In the genomic region with DNA sequence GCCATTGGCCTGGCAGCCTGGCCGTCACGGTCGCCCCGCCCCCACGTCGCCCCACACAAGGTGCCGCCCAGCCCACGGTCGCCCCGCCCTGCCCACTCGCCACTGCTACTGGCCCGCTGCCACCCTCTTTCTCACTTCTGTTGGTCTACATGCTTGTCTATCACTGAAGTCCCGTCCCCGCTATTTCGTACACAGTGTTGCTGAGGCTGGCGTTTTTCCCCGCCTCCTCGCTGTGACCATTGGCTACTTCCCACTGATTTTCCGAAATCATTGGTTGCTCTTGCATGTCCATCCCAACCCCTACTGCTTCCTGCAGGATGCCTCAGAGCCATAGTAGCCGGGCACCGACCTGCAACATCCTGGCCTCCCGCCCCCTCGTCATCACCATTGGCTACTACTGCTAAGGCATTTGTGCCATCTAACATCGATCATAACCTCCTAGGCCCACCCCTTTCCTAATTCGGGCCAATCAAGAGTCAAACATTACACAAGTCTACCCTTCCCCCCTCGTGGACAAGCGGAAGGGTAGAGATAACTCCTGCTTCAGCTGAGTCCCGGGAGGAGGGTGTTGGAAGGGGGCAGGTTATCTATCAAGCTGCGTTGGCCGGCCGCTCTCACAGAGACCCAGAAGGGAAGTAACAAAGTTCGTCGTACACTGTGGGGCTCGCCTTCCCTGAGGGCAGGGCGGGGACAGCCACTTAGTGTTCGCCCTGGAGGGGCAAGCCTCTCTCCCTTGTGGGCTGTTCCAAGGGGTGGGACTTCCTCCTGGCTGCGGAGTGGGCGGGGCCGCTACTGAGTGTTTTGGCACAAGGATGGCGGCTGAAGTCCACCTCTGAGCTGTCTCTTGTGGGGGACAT, we compare ENCODE assay signal across 8 mouse cellular contexts. TPM values are rescaled to one million over a fixed set of nuclear protein-coding genes. Genes with fewer than 3 reads are reported as not detected.
DNase-seq lines count a peak whose midpoint lies in the region; ATAC-seq and TF ChIP-seq lines count a peak whose summit lies in the region.

No protein-coding gene starts in this region.

- ATAC-seq in common myeloid progenitor, adult 5-6 weeks (replicated peaks; ENCODE audit: low read depth, poor library complexity, severe bottlenecking): peak; percentile 87
- peak; percentile 99 for ATAC-seq in hindbrain, postnatal 0 days
- ATAC-seq in megakaryocyte, adult 5-6 weeks (ENCODE audit: poor library complexity, severe bottlenecking): peak; percentile 89

- peaks cover 16% of the 10 kb centered on the region for H3K4me1 ChIP-seq in hindbrain, postnatal 0 days (ENCODE audit: insufficient read depth, low read length)

- H3K4me3 ChIP-seq in gastrocnemius, adult 2 months: peak overlapping the region; percentile 95
- H3K4me3 ChIP-seq in hindbrain, postnatal 0 days (ENCODE audit: low read length): peak overlapping the region; percentile 79
- peak overlapping the region; percentile 73 for H3K4me3 ChIP-seq in left cerebral cortex, adult 2 months

- WGBS in hindbrain, postnatal 0 days: 0% methylated on average over 33 of the region's 40 CpGs

- H3K27ac ChIP-seq in gastrocnemius, adult 2 months: peak overlapping the region; percentile 96
- peak overlapping the region; percentile 92 for H3K27ac ChIP-seq in hindbrain, postnatal 0 days
- peak overlapping the region; percentile 89 for H3K27ac ChIP-seq in left cerebral cortex, adult 2 months

- H3K36me3 ChIP-seq in hindbrain, postnatal 0 days (ENCODE audit: insufficient read depth, low read length): 0 out of 2 replicates have a peak, but pooled peaks cover 4% of the 10 kb centered on the region

- H3K27me3 ChIP-seq in hindbrain, postnatal 0 days (ENCODE audit: insufficient read depth, low read length): no peaks in the 10 kb centered on the region

- peak overlapping the region; percentile 60 for H3K4me2 ChIP-seq in hindbrain, postnatal 0 days (ENCODE audit: low read depth, low read length)

- H3K9me3 ChIP-seq in hindbrain, postnatal 0 days (ENCODE audit: low read length): no peaks in the 10 kb centered on the region

- DNase-seq in ZHBTc4 (ENCODE audit: low read depth, low spot score): peak; percentile 100
- peak; percentile 100 for DNase-seq in gastrocnemius, adult 2 months
- peak; percentile 100 for DNase-seq in hindbrain, postnatal 0 days (ENCODE audit: low spot score)
- peak; percentile 100 for DNase-seq in left cerebral cortex, adult 2 months (ENCODE audit: extremely low spot score in 1 of 2, low spot score in 2 of 2)
- peak; percentile 100 for DNase-seq in right cerebral cortex, adult 2 months (ENCODE audit: low spot score in 2 of 2)
- peak; percentile 100 for DNase-seq in urinary bladder, postnatal 14 days (ENCODE audit: low spot score)

- peak overlapping the region; percentile 45 for H3K9ac ChIP-seq in hindbrain, postnatal 0 days (replicated peaks; ENCODE audit: low read length)

- TF ChIP-seq CTCF in gastrocnemius, adult 2 months (IDR thresholded peaks at IDR 0.05): no peak
- peak; percentile 29 for TF ChIP-seq CTCF in hindbrain, postnatal 0 days (IDR thresholded peaks at IDR 0.05; ENCODE audit: low read depth)
- no peak for TF ChIP-seq CTCF in left cerebral cortex, adult 2 months (IDR thresholded peaks at IDR 0.05)

- intact Hi-C loops in gastrocnemius, adult 2 months (cut with DNase I): loop anchor here (2.0 to 5.0 kb wide), 3 partner anchors 25 to 61 kb away; a partner anchor contains a TSS
- intact Hi-C loops in left cerebral cortex, adult 2 months (cut with DNase I): loop anchor here (2.0 to 5.0 kb wide), 2 partner anchors 43 to 65 kb away; a partner anchor contains a TSS

RNA-seq across cellular contexts. Expression of a gene that starts 0.5 kb away (rescaled TPM):
- 1.0 and 7.0 TPM in 2 replicates for total RNA-seq in common myeloid progenitor, adult 5-6 weeks (2017)
- total RNA-seq in gastrocnemius, adult 2 months (2021): 1 to 10 TPM; 8.1 to 9.5 TPM
- 33.2 and 39.1 TPM in 2 replicates for total RNA-seq in hindbrain, postnatal 0 days (2014; rRNA removed)
- 34.7 and 35.3 TPM in 2 replicates for polyA plus RNA-seq in hindbrain, postnatal 0 days (2015; fragmentation: Nextera tagmentation; extraction: Ambion mirVana)
- 10 to 100 TPM; 46.4 to 47.2 TPM for total RNA-seq in left cerebral cortex, adult 2 months (2021)
- total RNA-seq in megakaryocyte, adult 5-6 weeks (2015): 7.9 and 12.8 TPM in 2 replicates
- 9.1 and 16.1 TPM in 2 replicates for total RNA-seq in megakaryocyte, adult 5-6 weeks (2017)

RNA-seq across cellular contexts. Expression of a gene that starts 24.7 kb away (rescaled TPM):
- 50.4 and 62.4 TPM in 2 replicates for total RNA-seq in common myeloid progenitor, adult 5-6 weeks (2017)
- 10 to 100 TPM; 21.0 to 28.6 TPM for total RNA-seq in gastrocnemius, adult 2 months (2021)
- total RNA-seq in hindbrain, postnatal 0 days (2014; rRNA removed): 90.6 and 99.7 TPM in 2 replicates
- polyA plus RNA-seq in hindbrain, postnatal 0 days (2015; fragmentation: Nextera tagmentation; extraction: Ambion mirVana): 69.7 and 76.3 TPM in 2 replicates
- 100 to 1,000 TPM in 1 of 2 experiments, 10 to 100 TPM in 1; 96.5 to 118 TPM for total RNA-seq in left cerebral cortex, adult 2 months (2021)
- 44.2 and 45.2 TPM in 2 replicates for total RNA-seq in megakaryocyte, adult 5-6 weeks (2015)
- 33.8 and 36.5 TPM in 2 replicates for total RNA-seq in megakaryocyte, adult 5-6 weeks (2017)

RNA-seq across cellular contexts. Expression of a gene that starts 24.7 kb away (rescaled TPM):
- not detected in 2 replicates for total RNA-seq in common myeloid progenitor, adult 5-6 weeks (2017)
- not detected for total RNA-seq in gastrocnemius, adult 2 months (2021)
- total RNA-seq in hindbrain, postnatal 0 days (2014; rRNA removed): 0.61 and 0.68 TPM in 2 replicates
- 0.30 and 0.72 TPM in 2 replicates for polyA plus RNA-seq in hindbrain, postnatal 0 days (2015; fragmentation: Nextera tagmentation; extraction: Ambion mirVana)
- total RNA-seq in left cerebral cortex, adult 2 months (2021): under 1 TPM; 0.20 to 0.87 TPM
- not detected in 2 replicates for total RNA-seq in megakaryocyte, adult 5-6 weeks (2015)
- total RNA-seq in megakaryocyte, adult 5-6 weeks (2017): not detected in 2 replicates

RNA-seq across cellular contexts. Expression of a gene that starts 32.4 kb away (rescaled TPM):
- not detected in 2 replicates for total RNA-seq in common myeloid progenitor, adult 5-6 weeks (2017)
- not detected for total RNA-seq in gastrocnemius, adult 2 months (2021)
- 5.6 and 7.2 TPM in 2 replicates for total RNA-seq in hindbrain, postnatal 0 days (2014; rRNA removed)
- 4.4 and 5.0 TPM in 2 replicates for polyA plus RNA-seq in hindbrain, postnatal 0 days (2015; fragmentation: Nextera tagmentation; extraction: Ambion mirVana)
- total RNA-seq in left cerebral cortex, adult 2 months (2021): under 1 TPM; 0.26 to 0.27 TPM
- total RNA-seq in megakaryocyte, adult 5-6 weeks (2015): not detected in 2 replicates
- not detected in 2 replicates for total RNA-seq in megakaryocyte, adult 5-6 weeks (2017)

RNA-seq across cellular contexts. Expression of a gene that starts 39.4 kb away (rescaled TPM):
- total RNA-seq in common myeloid progenitor, adult 5-6 weeks (2017): 0.78 and 1.0 TPM in 2 replicates
- total RNA-seq in gastrocnemius, adult 2 months (2021): under 1 TPM; 0.26 to 0.75 TPM
- 1.2 and 1.5 TPM in 2 replicates for total RNA-seq in hindbrain, postnatal 0 days (2014; rRNA removed)
- polyA plus RNA-seq in hindbrain, postnatal 0 days (2015; fragmentation: Nextera tagmentation; extraction: Ambion mirVana): 0.33 and 0.58 TPM in 2 replicates
- 1 to 10 TPM; 1.7 TPM for total RNA-seq in left cerebral cortex, adult 2 months (2021)
- 1.0 and 1.6 TPM in 2 replicates for total RNA-seq in megakaryocyte, adult 5-6 weeks (2015)
- 0.04 and 0.15 TPM in 2 replicates for total RNA-seq in megakaryocyte, adult 5-6 weeks (2017)

Comparison
In these comparisons a context has a peak if more than half of its experiments do, and no peak if none do; other contexts are left out.
1. Peak in every context shown above with its lines: DNase-seq, ATAC-seq, H3K4me3 ChIP-seq and H3K27ac ChIP-seq.